Mouse (Mus musculus) heart, postnatal 0 days (tissue): ENCODE results near the gene Nqo1.

ENCODE experiments used
- CTCF ChIP-seq: IDR thresholded peaks from 2 replicates; pipeline ENCODE4 v1.5.1; 2016; ENCODE audit warnings: antibody characterized with exemption, control low read depth, low read depth
- EP300 ChIP-seq: IDR thresholded peaks from 2 replicates; pipeline ENCODE4 v1.6.1; 2016; ENCODE audit warnings: antibody characterized with exemption, low read depth

DNA sequence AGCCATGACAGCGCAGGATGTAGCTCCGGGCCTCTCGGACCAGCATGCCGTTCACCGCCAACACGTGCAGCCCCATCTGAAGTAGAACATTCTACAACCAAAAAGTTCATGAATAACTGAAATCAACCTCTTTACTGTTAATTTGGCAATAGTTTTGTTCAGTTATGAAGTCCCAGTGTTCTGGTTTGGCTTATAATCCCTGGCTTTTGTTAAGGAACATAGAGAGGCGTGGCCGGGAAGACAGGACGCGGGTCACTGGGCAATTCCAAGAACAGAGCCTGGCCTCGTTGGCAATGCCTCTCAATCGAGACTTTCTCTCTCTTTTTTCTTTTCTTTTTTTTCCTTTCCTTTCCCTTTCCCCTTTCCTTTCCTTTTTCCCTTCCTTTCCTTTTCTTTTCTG is 14.0 kb upstream of the Nqo1 start:
- TF ChIP-seq CTCF = no peak
- no peak for TF ChIP-seq EP300
